Comparison of ENCODE assay signal across 13 mouse cellular contexts in genomic region chr1:190844356-190844755, GRCm38 (mm10).
"Had no signal": no experiment of that assay in that cellular context is flagged by ENCODE, and none has a peak within 500 bp of the region (broad histone marks: within the 10 kb centered on the region; RNA-seq: fewer than 3 reads in every experiment).

No protein-coding gene starts in this region.

- DNase-seq: gastrocnemius, postnatal 14 days; gastrocnemius, postnatal 36 days; heart, adult 11 months; heart, adult 2 months; heart, postnatal 14 days; heart, postnatal 36 days; kidney, adult 11 months; kidney, adult 2 months; kidney, adult 9 months; kidney, postnatal 14 days; kidney, postnatal 36 days; layer of hippocampus, adult 9-11 months; layer of hippocampus, postnatal 36 days had no signal
